Mouse (Mus musculus): ENCODE measurements at regions not wholly inside any gene's neighbourhood (a gene's known extent, or its start where the extent isn't known, plus 50 kb on each side); places are given as distances from the start of the nearest gene placed in this dataset.

- in situ Hi-C loops (cut with MboI, MseI), result no loop called here
These were observed 135.8 kb downstream of the Fam43a start for GRCm38 (mm10) chr16:30735360-30735759.

GRCm38 (mm10) chr16:30735969-30736368 is 136.4 kb downstream of the Fam43a start:
- in situ Hi-C loops (cut with MboI, MseI), result no loop called here

- in situ Hi-C loops (cut with MboI, MseI), result no loop called here
These were observed 137.3 kb downstream of the Fam43a start for GRCm38 (mm10) chr16:30736662-30737326.

GRCm38 (mm10) chr16:30737524-30737923 is 138.0 kb downstream of the Fam43a start:
- in situ Hi-C loops (cut with MboI, MseI), result no loop called here

- in situ Hi-C loops (cut with MboI, MseI), result no loop called here
These were observed 140.1 kb downstream of the Fam43a start for GRCm38 (mm10) chr16:30739651-30740050.

GRCm38 (mm10) chr16:30741192-30741591 is 141.7 kb downstream of the Fam43a start:
- in situ Hi-C loops (cut with MboI, MseI), result no loop called here

- in situ Hi-C loops (cut with MboI, MseI), result no loop called here
These were observed 143.0 kb downstream of the Fam43a start for GRCm38 (mm10) chr16:30742474-30742873.

- in situ Hi-C loops (cut with MboI, MseI), result no loop called here
These were observed 144.0 kb downstream of the Fam43a start for GRCm38 (mm10) chr16:30743566-30743965.

GRCm38 (mm10) chr16:30744237-30744636 is 144.7 kb downstream of the Fam43a start:
- in situ Hi-C loops (cut with MboI, MseI), result no loop called here

GRCm38 (mm10) chr16:30745598-30746181 is 146.2 kb downstream of the Fam43a start:
- in situ Hi-C loops (cut with MboI, MseI), result no loop called here

- in situ Hi-C loops (cut with MboI, MseI), result no loop called here
These were observed 146.7 kb downstream of the Fam43a start for GRCm38 (mm10) chr16:30746211-30746610.

- in situ Hi-C loops (cut with MboI, MseI), result no loop called here
These were observed 150.3 kb downstream of the Fam43a start for GRCm38 (mm10) chr16:30749841-30750240.

- in situ Hi-C loops (cut with MboI, MseI), result no loop called here
These were observed 156.2 kb downstream of the Fam43a start for GRCm38 (mm10) chr16:30755771-30756170.

GRCm38 (mm10) chr16:30756678-30757077 is 157.2 kb downstream of the Fam43a start:
- in situ Hi-C loops (cut with MboI, MseI), result no loop called here

GRCm38 (mm10) chr16:30757556-30757955 is 158.0 kb downstream of the Fam43a start:
- in situ Hi-C loops (cut with MboI, MseI), result no loop called here

- in situ Hi-C loops (cut with MboI, MseI), result no loop called here
These were observed 158.5 kb downstream of the Fam43a start for GRCm38 (mm10) chr16:30758041-30758440.

GRCm38 (mm10) chr16:30759503-30759902 is 160.0 kb downstream of the Fam43a start:
- in situ Hi-C loops (cut with MboI, MseI), result no loop called here

GRCm38 (mm10) chr16:30761201-30761710 is 161.7 kb downstream of the Fam43a start:
- in situ Hi-C loops (cut with MboI, MseI), result no loop called here

GRCm38 (mm10) chr16:30762898-30763595 is 163.5 kb downstream of the Fam43a start:
- in situ Hi-C loops (cut with MboI, MseI), result no loop called here

- in situ Hi-C loops (cut with MboI, MseI), result no loop called here
These were observed 166.1 kb downstream of the Fam43a start for GRCm38 (mm10) chr16:30765591-30765990.

- in situ Hi-C loops (cut with MboI, MseI), result no loop called here
These were observed 169.5 kb downstream of the Fam43a start for GRCm38 (mm10) chr16:30769007-30769442.

- in situ Hi-C loops (cut with MboI, MseI), result no loop called here
These were observed 169.9 kb downstream of the Fam43a start for GRCm38 (mm10) chr16:30769467-30769866.

- in situ Hi-C loops (cut with MboI, MseI), result no loop called here
These were observed 173.3 kb downstream of the Fam43a start for GRCm38 (mm10) chr16:30772802-30773201.
